Mouse (Mus musculus): Measurements from ENCODE around the gene Taar8a. TPM values are rescaled to one million over a fixed set of nuclear protein-coding genes. Genes with fewer than 3 reads are reported as not detected.

Gene Taar8a
- total RNA-seq (2023): not detected in 4 replicates

DNA sequence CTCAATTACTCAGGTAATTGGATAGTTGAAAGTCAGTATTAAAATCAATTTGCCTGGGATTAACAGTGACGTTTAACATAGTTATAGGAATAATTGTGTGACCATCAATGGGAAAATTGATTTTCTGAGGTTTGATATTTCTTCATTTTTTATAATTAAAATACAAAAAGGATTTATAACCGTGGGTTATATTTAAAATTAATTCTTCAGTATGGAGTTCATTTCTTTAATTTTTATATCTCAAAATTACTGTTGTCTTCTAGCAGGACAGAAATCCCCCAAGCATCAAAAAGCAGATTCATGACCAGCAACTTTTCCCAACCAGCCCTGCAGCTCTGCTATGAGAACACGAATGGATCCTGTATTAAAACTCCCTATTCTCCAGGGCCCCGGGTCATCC, at the start of gene Taar8a:
Gene Taar8a, plus strand, starts transcription at position 301 of the 400 bp plus-strand sequence.

DNA sequence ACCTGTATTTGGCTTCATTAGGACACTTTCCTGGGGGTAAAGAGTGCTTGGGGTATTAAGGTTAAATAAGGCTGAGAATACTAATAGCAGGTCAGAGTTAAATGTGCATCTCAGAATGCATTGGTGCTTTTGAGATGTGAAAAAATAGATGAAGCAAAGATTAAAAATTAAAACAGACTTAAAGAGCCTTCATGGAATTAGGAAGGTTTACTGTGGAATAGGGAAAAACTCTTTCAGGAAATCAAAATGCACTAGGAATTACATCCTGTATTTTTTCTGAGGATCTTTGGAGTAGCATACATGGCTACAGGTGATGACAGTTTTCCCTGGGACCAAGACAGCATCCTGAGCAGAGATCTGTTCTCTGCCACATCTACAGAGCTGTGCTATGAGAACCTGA, 49.4 kb upstream of the Taar8a start, which contains the start of gene Taar7d:
Gene Taar7d, plus strand, starts transcription at position 301 of the 400 bp plus-strand sequence.

DNA sequence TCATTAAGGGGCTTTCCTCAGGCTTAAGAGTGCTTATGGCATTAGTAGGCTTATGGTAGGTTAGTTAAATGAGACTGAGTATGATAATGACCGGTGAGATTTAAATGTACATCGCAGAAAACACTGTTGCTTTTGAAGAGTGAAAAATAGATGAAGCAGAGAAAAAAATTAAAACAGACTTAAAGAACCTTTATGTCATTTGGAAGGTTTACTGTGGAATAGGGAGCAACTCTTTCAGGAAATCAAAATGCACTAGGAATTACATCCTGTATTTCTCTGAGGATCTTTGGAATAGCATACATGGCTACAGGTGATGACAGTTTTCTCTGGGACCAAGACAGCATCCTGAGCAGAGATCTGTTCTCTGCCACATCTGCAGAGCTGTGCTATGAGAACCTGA, 39.0 kb upstream of the Taar8a start, which contains the start of gene Taar7e:
Gene Taar7e, plus strand, starts transcription at position 301 of the 400 bp plus-strand sequence.

DNA sequence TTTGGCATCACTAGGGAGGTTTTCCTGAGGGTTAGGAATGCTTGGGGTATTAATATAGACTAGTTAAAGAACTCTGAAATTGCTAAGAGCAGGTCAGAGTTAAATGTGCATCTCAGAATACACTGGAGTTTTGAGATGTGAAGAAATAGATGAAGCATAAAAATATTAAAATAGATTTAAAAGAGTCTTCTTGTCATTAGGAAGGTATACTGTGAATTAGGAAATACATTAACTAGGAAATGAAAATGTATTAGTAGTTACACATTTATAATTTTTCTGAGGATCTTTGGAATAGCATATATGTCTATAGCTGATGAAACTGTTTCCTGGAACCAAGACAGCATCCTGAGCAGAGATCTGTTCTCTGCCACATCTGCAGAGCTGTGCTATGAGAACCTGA, 27.1 kb upstream of the Taar8a start, which contains the start of gene Taar7f:
Gene Taar7f, plus strand, starts transcription at position 301 of the 400 bp plus-strand sequence.

DNA sequence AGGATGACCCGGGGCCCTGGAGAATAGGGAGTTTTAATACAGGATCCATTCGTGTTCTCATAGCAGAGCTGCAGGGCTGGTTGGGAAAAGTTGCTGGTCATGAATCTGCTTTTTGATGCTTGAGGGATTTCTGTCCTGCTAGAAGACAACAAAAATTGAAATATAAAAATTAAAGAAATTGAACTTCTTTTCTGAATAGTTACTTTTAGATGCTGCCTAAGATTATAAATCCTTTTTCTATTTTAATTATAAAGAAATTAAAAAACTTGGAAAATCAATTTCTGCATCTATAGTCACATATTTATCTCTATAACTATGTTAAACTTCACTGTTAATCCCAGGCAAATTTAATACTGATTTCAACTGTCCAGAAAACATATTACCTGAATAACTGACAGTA, 15.9 kb downstream of the Taar8a start, which contains the start of gene Taar8b:
Gene Taar8b, minus strand, starts transcription at position 101 of the 400 bp plus-strand sequence.

DNA sequence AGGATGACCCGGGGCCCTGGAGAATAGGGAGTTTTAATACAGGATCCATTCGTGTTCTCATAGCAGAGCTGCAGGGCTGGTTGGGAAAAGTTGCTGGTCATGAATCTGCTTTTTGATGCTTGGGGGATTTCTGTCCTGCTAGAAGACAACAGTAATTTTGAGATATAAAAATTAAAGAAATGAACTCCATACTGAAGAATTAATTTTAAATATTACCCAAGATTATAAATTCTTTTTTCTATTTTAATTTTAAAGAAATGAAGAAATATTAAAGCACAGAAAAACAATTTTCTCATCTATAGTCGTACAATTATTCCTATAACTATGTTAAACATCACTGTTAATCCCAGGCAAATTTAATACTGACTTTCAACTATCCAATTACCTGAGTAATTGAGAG, 25.5 kb downstream of the Taar8a start, which contains the start of gene Taar8c:
Gene Taar8c, minus strand, starts transcription at position 101 of the 400 bp plus-strand sequence.

DNA sequence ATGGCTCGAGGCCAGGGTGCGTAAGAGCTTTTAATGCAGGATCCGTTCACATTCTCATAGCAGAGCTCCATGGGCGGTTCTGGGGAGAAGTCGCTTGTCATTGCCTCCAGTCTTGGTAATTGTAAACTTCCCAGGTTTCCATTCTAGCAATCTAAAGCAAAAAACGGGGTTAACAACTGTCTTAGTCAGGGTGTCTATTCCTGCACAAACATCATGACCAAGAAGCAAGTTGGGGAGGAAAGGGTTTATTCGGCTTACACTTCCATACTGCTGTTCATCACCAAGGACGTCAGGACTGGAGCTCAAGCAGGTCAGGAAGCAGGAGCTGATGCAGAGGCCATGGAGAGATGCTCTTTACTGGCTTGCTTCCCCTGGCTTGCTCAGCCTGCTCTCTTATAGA, 33.1 kb downstream of the Taar8a start, which contains the start of gene Taar9:
Gene Taar9, minus strand, starts transcription at position 101 of the 400 bp plus-strand sequence.

Other genes starting within 250 kb of the Taar8a start
- gene Vnn3, start 225.0 kb upstream of the Taar8a start, total RNA-seq (2023): not detected in 4 replicates
- gene Vnn1, start 181.8 kb upstream of the Taar8a start, total RNA-seq (2023): 0.38 TPM in 1 of 4 replicates, not detected in the others
- not detected in 4 replicates for gene Taar1, start 156.1 kb upstream of the Taar8a start, total RNA-seq (2023)
- not detected in 4 replicates for gene Taar2, start 137.9 kb upstream of the Taar8a start, total RNA-seq (2023)
- not detected in 4 replicates for gene Taar3, start 126.9 kb upstream of the Taar8a start, total RNA-seq (2023)
- not detected in 4 replicates for gene Taar4, start 116.0 kb upstream of the Taar8a start, total RNA-seq (2023)
- gene Taar5, start 105.8 kb upstream of the Taar8a start, total RNA-seq (2023): not detected in 4 replicates
- gene Taar6, start 90.9 kb upstream of the Taar8a start, total RNA-seq (2023): not detected in 4 replicates
- gene Taar7a, start 83.0 kb upstream of the Taar8a start, total RNA-seq (2023): not detected in 4 replicates
- gene Taar7b, start 76.6 kb upstream of the Taar8a start, total RNA-seq (2023): not detected in 4 replicates
- gene Taar7d, start 49.3 kb upstream of the Taar8a start, total RNA-seq (2023): not detected in 4 replicates
- not detected in 4 replicates for gene Taar7e, start 38.9 kb upstream of the Taar8a start, total RNA-seq (2023)
- gene Taar7f, start 27.0 kb upstream of the Taar8a start, total RNA-seq (2023): not detected in 4 replicates
- gene Taar8b, start 15.8 kb downstream of the Taar8a start, total RNA-seq (2023): not detected in 4 replicates
- gene Taar8c, start 25.4 kb downstream of the Taar8a start, total RNA-seq (2023): not detected in 4 replicates
- gene Taar9, start 33.0 kb downstream of the Taar8a start, total RNA-seq (2023): not detected in 4 replicates
- 97.1 to 129 TPM (median 102 TPM) in 4 replicates for gene Stx7, start 72.8 kb downstream of the Taar8a start, total RNA-seq (2023)
- gene Moxd1, start 147.0 kb downstream of the Taar8a start, total RNA-seq (2023): not detected in 4 replicates